Mouse (Mus musculus) layer of hippocampus, postnatal 14 days (tissue): ENCODE results near the gene Myocd. TPM values are rescaled to one million over a fixed set of nuclear protein-coding genes. Genes with fewer than 3 reads are reported as not detected.

Experiments used
- DNase-seq, 2 experiments: peaks; one replicate each; pipeline ENCODE4 v3.0.0; 2021 to 2022; ENCODE audit warnings: low spot score in 2 of 2, mixed read lengths in 1 of 2
- total RNA-seq, 2 experiments: library from RNA; stranded (reverse); gene quantifications; 2 replicates each; pipeline ENCODE4 v1.2.3; 2021

The Myocd gene
- total RNA-seq, 2 experiments from 2014 or later = 0.50 to 0.78 TPM

- peak in 1 of 2 experiments; percentile 15 for DNase-seq
Observed at GRCm38 (mm10) chr11:65214954-65215629, 54.7 kb downstream of the Myocd start.

- no peak for DNase-seq
Observed at GRCm38 (mm10) chr11:65213806-65214205, 56.0 kb downstream of the Myocd start.

GRCm38 (mm10) chr11:65211701-65212100 lies 58.1 kb downstream of the Myocd start:
- DNase-seq = no peak

GRCm38 (mm10) chr11:65209441-65209840 lies 60.3 kb downstream of the Myocd start:
- no peak for DNase-seq

GRCm38 (mm10) chr11:65205306-65205705 lies 64.5 kb downstream of the Myocd start:
- no peak for DNase-seq

- DNase-seq = no peak
Observed at GRCm38 (mm10) chr11:65204651-65205050, 65.1 kb downstream of the Myocd start.

- no peak for DNase-seq
Observed at GRCm38 (mm10) chr11:65203020-65203419, 66.8 kb downstream of the Myocd start.

- DNase-seq = no peak
Observed at GRCm38 (mm10) chr11:65202236-65202635, 67.6 kb downstream of the Myocd start.

GRCm38 (mm10) chr11:65198026-65198425 lies 71.8 kb downstream of the Myocd start:
- DNase-seq = no peak

GRCm38 (mm10) chr11:65197280-65197679 lies 72.5 kb downstream of the Myocd start:
- peak; percentile 63 to 78 for DNase-seq

GRCm38 (mm10) chr11:65186974-65187373 lies 82.8 kb downstream of the Myocd start:
- DNase-seq = no peak

- DNase-seq = no peak
Observed at GRCm38 (mm10) chr11:65185114-65185513, 84.7 kb downstream of the Myocd start.

- no peak for DNase-seq
Observed at GRCm38 (mm10) chr11:65170121-65170750, 99.6 kb downstream of the Myocd start.

- peak; percentile 66 to 75 for DNase-seq
Observed at GRCm38 (mm10) chr11:65162767-65163120, 107.0 kb downstream of the Myocd start, which contains the start of gene Arhgap44. Arhgap44 (minus strand) TSS chr11:65162961.

GRCm38 (mm10) chr11:65161881-65162766 lies 107.7 kb downstream of the Myocd start:
- DNase-seq = peak; percentile 22 to 51

GRCm38 (mm10) chr11:65160991-65161880 lies 108.6 kb downstream of the Myocd start:
- peak in 1 of 2 experiments; percentile 48 for DNase-seq

GRCm38 (mm10) chr11:65159791-65160190 lies 110.0 kb downstream of the Myocd start, which contains the start of gene 1700086D15Rik:
1700086D15Rik (minus strand) TSS chr11:65159891.
- DNase-seq = no peak

- DNase-seq = no peak
Observed at GRCm38 (mm10) chr11:65158658-65158990, 111.2 kb downstream of the Myocd start.

- no peak for DNase-seq
Observed at GRCm38 (mm10) chr11:65157966-65158657, 111.7 kb downstream of the Myocd start.

- DNase-seq = no peak
Observed at GRCm38 (mm10) chr11:65153006-65153405, 116.8 kb downstream of the Myocd start.
